Mouse (Mus musculus): ENCODE measurements around the gene Dcst1.

DNA sequence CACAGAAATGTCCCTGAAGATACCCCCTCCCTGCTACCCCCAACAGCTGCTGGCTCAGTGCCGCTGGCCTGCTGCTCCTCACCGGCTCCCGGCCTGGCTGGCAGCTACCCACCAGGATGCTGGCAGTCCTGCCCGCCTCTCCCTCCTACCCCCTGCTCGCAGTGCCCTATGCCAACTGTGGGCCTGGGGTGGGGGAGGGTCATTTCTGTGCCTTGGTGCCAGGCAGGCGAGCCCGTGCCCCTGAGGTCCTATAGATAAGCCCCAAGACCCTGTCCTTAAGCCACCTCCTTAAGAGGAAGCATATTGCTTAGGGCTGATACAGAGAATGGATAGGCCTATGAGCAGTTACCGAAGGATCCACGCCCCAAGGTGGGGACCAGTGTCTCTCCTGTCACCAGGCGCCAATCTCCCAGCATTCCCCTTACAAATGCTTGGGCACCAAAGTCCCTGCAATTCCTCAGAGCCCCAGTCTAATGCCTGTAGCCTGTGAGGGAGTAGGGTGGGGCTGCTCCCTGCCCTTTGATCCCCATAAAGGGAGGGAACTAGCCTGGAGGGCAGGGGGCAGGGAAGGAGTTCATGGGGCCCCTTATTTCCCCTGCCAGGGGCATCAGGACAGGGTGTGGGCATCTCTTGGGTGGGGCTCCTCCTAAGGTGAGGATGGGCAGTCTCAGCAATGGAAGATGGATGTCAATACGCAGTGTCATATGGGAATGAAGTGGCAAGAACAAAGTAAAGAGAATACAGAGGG lies 23.3 kb upstream of the Dcst1 start:
- no peak for TF ChIP-seq CTCF (IDR thresholded peaks at IDR 0.05; ENCODE audit: low read depth)
- TF ChIP-seq EP300 (IDR thresholded peaks at IDR 0.05; ENCODE audit: low read depth), result no peak
